Mouse (Mus musculus): ENCODE measurements around the gene Adam19.

DNA sequence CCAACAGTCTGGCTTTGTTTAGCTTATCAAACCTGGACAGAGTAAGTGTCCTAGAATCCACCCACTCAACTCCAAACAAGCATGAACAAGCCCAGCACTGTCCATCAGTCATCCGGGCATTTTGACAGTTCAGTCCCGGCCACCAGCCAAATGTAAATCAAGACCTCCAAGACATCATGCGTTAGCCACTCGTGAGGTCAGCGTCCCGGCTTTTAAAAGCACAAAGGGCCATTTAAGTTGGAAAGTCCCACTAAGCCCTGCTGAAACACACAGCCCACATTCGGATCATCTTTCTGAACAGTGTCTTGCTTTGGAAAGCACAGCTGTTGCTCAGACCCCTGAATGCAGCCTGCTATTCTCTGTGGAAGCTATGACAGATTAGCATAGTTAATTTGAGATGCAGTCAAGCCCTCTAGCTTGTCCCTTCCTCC lies 29.8 kb upstream of the Adam19 start:
- TF ChIP-seq CTCF (IDR thresholded peaks at IDR 0.05; ENCODE audit: extremely low read depth, insufficient read depth, insufficient read length, insufficient replicate concordance) (no peak), POLR2A (IDR thresholded peaks at IDR 0.05; ENCODE audit: low read depth, low read length) (no peak)
